In genomic region chr13:23530901-23531875, GRCm38 (mm10) we compare ENCODE assay signal across 7 mouse cellular contexts. TPM values are rescaled to one million over a fixed set of nuclear protein-coding genes. Genes with fewer than 3 reads are reported as not detected.
DNase-seq lines count a peak whose midpoint lies in the region; ATAC-seq and TF ChIP-seq lines count a peak whose summit lies in the region.

TSS of gene Hist1h4h (plus strand) at chr13:23531050.

- peaks cover 25% of the 10 kb centered on the region for H3K4me1 ChIP-seq in embryonic facial prominence, embryonic 13.5 days
- peaks cover 4% of the 10 kb centered on the region for H3K4me1 ChIP-seq in heart, adult 2 months (ENCODE audit: control insufficient read depth, insufficient read depth, low read length)
- peaks cover 28% of the 10 kb centered on the region for H3K4me1 ChIP-seq in limb, embryonic 13.5 days
- H3K4me1 ChIP-seq in midbrain, embryonic 16.5 days (ENCODE audit: control insufficient read depth, insufficient read depth, low read length) = peaks cover 34% of the 10 kb centered on the region

- peak within 1 kb of the TSS; percentile 84 for H3K9ac ChIP-seq in embryonic facial prominence, embryonic 13.5 days
- H3K9ac ChIP-seq in heart, adult 2 months (ENCODE audit: low read depth, low read length) = peak within 1 kb of the TSS; percentile 76
- peak within 1 kb of the TSS; percentile 81 for H3K9ac ChIP-seq in limb, embryonic 13.5 days
- peak within 1 kb of the TSS; percentile 77 for H3K9ac ChIP-seq in midbrain, embryonic 16.5 days (ENCODE audit: low read depth, low read length)

- H3K36me3 ChIP-seq in embryonic facial prominence, embryonic 13.5 days = no peaks in the 10 kb centered on the region
- peaks cover 14% of the 10 kb centered on the region for H3K36me3 ChIP-seq in heart, adult 2 months (ENCODE audit: control insufficient read depth, insufficient read depth, low read length)
- H3K36me3 ChIP-seq in limb, embryonic 13.5 days = no peaks in the 10 kb centered on the region
- H3K36me3 ChIP-seq in midbrain, embryonic 16.5 days (ENCODE audit: control insufficient read depth, insufficient read depth, low read length) = no peaks in the 10 kb centered on the region

- no peaks in the 10 kb centered on the region for H3K79me2 ChIP-seq in heart, adult 2 months (replicated peaks; ENCODE audit: control insufficient read depth, insufficient read depth, low read length)

- TF ChIP-seq CTCF in heart, adult 2 months (IDR thresholded peaks at IDR 0.05) = no peak

- peak; percentile 82 for ATAC-seq in embryonic facial prominence, embryonic 13.5 days (ENCODE audit: insufficient number of reproducible peaks, insufficient read depth, low FRiP score, low TSS enrichment, low read depth)
- peak; percentile 81 for ATAC-seq in limb, embryonic 13.5 days (ENCODE audit: low FRiP score, low read depth)
- ATAC-seq in midbrain, embryonic 16.5 days = peak; percentile 92

- peak within 1 kb of the TSS; percentile 66 for H3K4me2 ChIP-seq in embryonic facial prominence, embryonic 13.5 days
- peak within 1 kb of the TSS; percentile 65 for H3K4me2 ChIP-seq in limb, embryonic 13.5 days (replicated peaks)
- peak within 1 kb of the TSS; percentile 71 for H3K4me2 ChIP-seq in midbrain, embryonic 16.5 days (ENCODE audit: low read length)

- intact Hi-C loops in heart, adult 2 months (cut with DNase I) = loop anchor here (1.0 to 5.0 kb wide), 5 partner anchors 12 to 211 kb away; partner anchors contain the start of genes Hist1h1e, Hist1h2be and Hist1h3f

- peak within 1 kb of the TSS; percentile 97 for H3K27ac ChIP-seq in embryonic facial prominence, embryonic 13.5 days
- H3K27ac ChIP-seq in heart, adult 2 months = peak within 1 kb of the TSS; percentile 97
- peak within 1 kb of the TSS; percentile 97 for H3K27ac ChIP-seq in limb, embryonic 13.5 days
- peak within 1 kb of the TSS; percentile 97 for H3K27ac ChIP-seq in midbrain, embryonic 16.5 days (ENCODE audit: low read length)

- peak; percentile 91 for TF ChIP-seq EP300 in heart, adult 2 months (IDR thresholded peaks at IDR 0.05; ENCODE audit: insufficient read depth, low read depth, low read length)

- under 1% methylated on average over 60 of the region's 70 CpGs for WGBS in embryonic facial prominence, embryonic 13.5 days
- under 1% methylated on average over 62 of the region's 70 CpGs for WGBS in heart, adult 2 months
- under 1% methylated on average over 65 of the region's 70 CpGs for WGBS in limb, embryonic 13.5 days
- under 1% methylated on average over 50 of the region's 70 CpGs for WGBS in midbrain, embryonic 16.5 days

- no peaks in the 10 kb centered on the region for H3K27me3 ChIP-seq in embryonic facial prominence, embryonic 13.5 days
- H3K27me3 ChIP-seq in heart, adult 2 months (ENCODE audit: control insufficient read depth, insufficient read depth, low read length) = no peaks in the 10 kb centered on the region
- H3K27me3 ChIP-seq in limb, embryonic 13.5 days = no peaks in the 10 kb centered on the region
- H3K27me3 ChIP-seq in midbrain, embryonic 16.5 days (ENCODE audit: control insufficient read depth, insufficient read depth, low read depth, low read length) = no peaks in the 10 kb centered on the region

- no peaks in the 10 kb centered on the region for H3K9me3 ChIP-seq in embryonic facial prominence, embryonic 13.5 days
- H3K9me3 ChIP-seq in limb, embryonic 13.5 days = no peaks in the 10 kb centered on the region
- H3K9me3 ChIP-seq in midbrain, embryonic 16.5 days (replicated peaks; ENCODE audit: control insufficient read depth, low read length, poor library complexity, severe bottlenecking) = no peaks in the 10 kb centered on the region

- TF ChIP-seq POLR2A in heart, adult 2 months (IDR thresholded peaks at IDR 0.05; ENCODE audit: insufficient read depth, low read depth, low read length) = peak; percentile 99

- peak; percentile 93 to 94 for DNase-seq in adrenal gland, postnatal 36 days
- peak; percentile 92 to 95 for DNase-seq in heart, adult 2 months
- peak; percentile 95 to 97 for DNase-seq in kidney, adult 8-10 months
- DNase-seq in spleen, postnatal 10 days (ENCODE audit: low spot score in 2 of 2) = peak; percentile 95 to 99

- peak within 1 kb of the TSS; percentile 54 for H3K4me3 ChIP-seq in embryonic facial prominence, embryonic 13.5 days
- H3K4me3 ChIP-seq in heart, adult 2 months = peak within 1 kb of the TSS; percentile 86
- peak within 1 kb of the TSS; percentile 55 for H3K4me3 ChIP-seq in limb, embryonic 13.5 days
- peak within 1 kb of the TSS; percentile 60 for H3K4me3 ChIP-seq in midbrain, embryonic 16.5 days (ENCODE audit: low read depth, low read length)

RNA-seq across cellular contexts. Expression of gene Hist1h4h, which starts in this region (rescaled TPM):
- 100 to 1,000 TPM; 443 to 473 TPM for total RNA-seq in adrenal gland, postnatal 36 days (2021)
- polyA plus RNA-seq in embryonic facial prominence, embryonic 13.5 days (2015; fragmentation: Nextera tagmentation; extraction: Ambion mirVana) = 7.3 and 7.9 TPM in 2 replicates
- 100 to 1,000 TPM; 212 to 239 TPM for total RNA-seq in heart, adult 2 months (2021)
- 53.1 and 61.9 TPM in 2 replicates for polyA plus RNA-seq in heart, adult 2 months (2012; rRNA removed)
- 4.1 and 8.4 TPM in 2 replicates for polyA plus RNA-seq in limb, embryonic 13.5 days (2015; fragmentation: Nextera tagmentation; extraction: Ambion mirVana)
- 1.5 and 3.0 TPM in 2 replicates for polyA plus RNA-seq in midbrain, embryonic 16.5 days (2015; fragmentation: Nextera tagmentation; extraction: Ambion mirVana)

Comparison
In these comparisons a context has a peak if more than half of its experiments do, and no peak if none do; other contexts are left out.
1. Peak in every context shown above with its lines: DNase-seq, ATAC-seq, H3K4me3 ChIP-seq and H3K27ac ChIP-seq.